Comparison of ENCODE assay signal across 9 mouse cellular contexts in genomic region chr6:128436356-128437005, GRCm38 (mm10). TPM values are rescaled to one million over a fixed set of nuclear protein-coding genes. Genes with fewer than 3 reads are reported as not detected.
DNase-seq lines count a peak whose midpoint lies in the region; ATAC-seq and TF ChIP-seq lines count a peak whose summit lies in the region.
"Had no signal": no experiment of that assay in that cellular context is flagged by ENCODE, and none has a peak within 500 bp of the region (broad histone marks: within the 10 kb centered on the region; RNA-seq: fewer than 3 reads in every experiment).

No protein-coding gene starts in this region.

- peaks cover 51% of the 10 kb centered on the region for H3K36me3 ChIP-seq in heart, embryonic 13.5 days
- H3K36me3 ChIP-seq in embryonic facial prominence, embryonic 13.5 days, result peaks cover 51% of the 10 kb centered on the region
- H3K36me3 ChIP-seq in hindbrain, postnatal 0 days (ENCODE audit: insufficient read depth, low read length), result peaks cover 43% of the 10 kb centered on the region
- H3K36me3 ChIP-seq in midbrain, embryonic 15.5 days (replicated peaks), result peaks cover 44% of the 10 kb centered on the region

- 0 out of 2 replicates have a peak overlapping the region, but pooled peaks have one; percentile 81 for H3K27ac ChIP-seq in heart, embryonic 13.5 days (replicated peaks)
- H3K27ac ChIP-seq in embryonic facial prominence, embryonic 13.5 days, result no peak overlapping the region
- no peak overlapping the region for H3K27ac ChIP-seq in hindbrain, postnatal 0 days
- H3K27ac ChIP-seq in midbrain, embryonic 15.5 days, result peak overlapping the region; percentile 95; the same call in 1 of the 2 replicates

- H3K9me3 ChIP-seq in heart, embryonic 13.5 days, result no peaks in the 10 kb centered on the region
- H3K9me3 ChIP-seq in embryonic facial prominence, embryonic 13.5 days, result no peaks in the 10 kb centered on the region
- H3K9me3 ChIP-seq in hindbrain, postnatal 0 days (ENCODE audit: low read length), result no peaks in the 10 kb centered on the region
- no peaks in the 10 kb centered on the region for H3K9me3 ChIP-seq in midbrain, embryonic 15.5 days

- H3K4me3 ChIP-seq in heart, embryonic 13.5 days, result peak overlapping the region; percentile 87
- H3K4me3 ChIP-seq in embryonic facial prominence, embryonic 13.5 days, result peak overlapping the region; percentile 96
- H3K4me3 ChIP-seq in hindbrain, postnatal 0 days (ENCODE audit: low read length), result peak overlapping the region; percentile 97
- peak overlapping the region; percentile 100 for H3K4me3 ChIP-seq in midbrain, embryonic 15.5 days

- H3K27me3 ChIP-seq in heart, embryonic 13.5 days (replicated peaks), result no peaks in the 10 kb centered on the region
- H3K27me3 ChIP-seq in embryonic facial prominence, embryonic 13.5 days, result no peaks in the 10 kb centered on the region
- H3K27me3 ChIP-seq in hindbrain, postnatal 0 days (ENCODE audit: insufficient read depth, low read length), result no peaks in the 10 kb centered on the region
- H3K27me3 ChIP-seq in midbrain, embryonic 15.5 days (replicated peaks), result no peaks in the 10 kb centered on the region

- peaks cover 43% of the 10 kb centered on the region for H3K4me1 ChIP-seq in heart, embryonic 13.5 days
- H3K4me1 ChIP-seq in embryonic facial prominence, embryonic 13.5 days, result peaks cover 19% of the 10 kb centered on the region
- no peaks in the 10 kb centered on the region; the same call in none of the 2 replicates for H3K4me1 ChIP-seq in hindbrain, postnatal 0 days (ENCODE audit: insufficient read depth, low read length)
- peaks cover 16% of the 10 kb centered on the region for H3K4me1 ChIP-seq in midbrain, embryonic 15.5 days

- no peak for DNase-seq in heart, postnatal 25 days (ENCODE audit: low spot score)
- DNase-seq in hindbrain, postnatal 0 days (ENCODE audit: low spot score), result no peak
- DNase-seq in frontal cortex, postnatal 25 days (ENCODE audit: low spot score in 2 of 2), result no peak
- no peak for DNase-seq in retina, postnatal 1 day
- DNase-seq: thymus, postnatal 25 days had no signal

- peak overlapping the region; percentile 96 for H3K9ac ChIP-seq in heart, embryonic 13.5 days
- H3K9ac ChIP-seq in embryonic facial prominence, embryonic 13.5 days, result peak overlapping the region; percentile 96
- H3K9ac ChIP-seq in hindbrain, postnatal 0 days (replicated peaks; ENCODE audit: low read length), result peak overlapping the region; percentile 93; the same call in 1 of the 2 replicates
- H3K9ac ChIP-seq in midbrain, embryonic 15.5 days, result peak overlapping the region; percentile 91

- no peak for ATAC-seq in heart, embryonic 13.5 days (ENCODE audit: extremely low read depth, insufficient number of reproducible peaks, low FRiP score, low TSS enrichment)
- no peak for ATAC-seq in embryonic facial prominence, embryonic 13.5 days (ENCODE audit: insufficient number of reproducible peaks, insufficient read depth, low FRiP score, low TSS enrichment, low read depth)
- ATAC-seq in hindbrain, postnatal 0 days, result no peak
- ATAC-seq in midbrain, embryonic 15.5 days (replicated peaks), result no peak
- ATAC-seq in cerebellum, adult (ENCODE audit: insufficient number of reproducible peaks, low FRiP score, low TSS enrichment), result no peak

- TF ChIP-seq CTCF in hindbrain, postnatal 0 days (IDR thresholded peaks at IDR 0.05; ENCODE audit: low read depth), result no peak

- intact Hi-C loops in heart, postnatal 25 days (cut with DNase I), result no loop called here

- peak overlapping the region; percentile 77 for H3K4me2 ChIP-seq in heart, embryonic 13.5 days
- H3K4me2 ChIP-seq in embryonic facial prominence, embryonic 13.5 days, result peak overlapping the region; percentile 67
- H3K4me2 ChIP-seq in hindbrain, postnatal 0 days (ENCODE audit: low read depth, low read length), result peak overlapping the region; percentile 80
- H3K4me2 ChIP-seq in midbrain, embryonic 15.5 days, result peak overlapping the region; percentile 66

- 86% methylated on average over 8 of the region's 8 CpGs for WGBS in heart, embryonic 13.5 days
- 85% methylated on average over 8 of the region's 8 CpGs for WGBS in embryonic facial prominence, embryonic 13.5 days
- 88% methylated on average over 8 of the region's 8 CpGs for WGBS in hindbrain, postnatal 0 days
- WGBS in midbrain, embryonic 15.5 days, result 91% methylated on average over 8 of the region's 8 CpGs

RNA-seq across cellular contexts. Expression of gene Fkbp4, which starts 2.0 kb away (rescaled TPM):
- 257 and 288 TPM in 2 replicates for polyA plus RNA-seq in heart, embryonic 13.5 days (2015; fragmentation: Nextera tagmentation; extraction: Ambion mirVana)
- 100 to 1,000 TPM; 368 to 372 TPM for total RNA-seq in heart, postnatal 25 days (2021)
- 411 and 438 TPM in 2 replicates for polyA plus RNA-seq in embryonic facial prominence, embryonic 13.5 days (2015; fragmentation: Nextera tagmentation; extraction: Ambion mirVana)
- 161 and 164 TPM in 2 replicates for total RNA-seq in hindbrain, postnatal 0 days (2014; rRNA removed)
- polyA plus RNA-seq in hindbrain, postnatal 0 days (2015; fragmentation: Nextera tagmentation; extraction: Ambion mirVana), result 238 and 246 TPM in 2 replicates
- polyA plus RNA-seq in midbrain, embryonic 15.5 days (2015; fragmentation: Nextera tagmentation; extraction: Ambion mirVana), result 375 and 389 TPM in 2 replicates

RNA-seq across cellular contexts. Expression of gene Itfg2, which starts 11.8 kb away (rescaled TPM):
- 28.6 and 30.6 TPM in 2 replicates for polyA plus RNA-seq in heart, embryonic 13.5 days (2015; fragmentation: Nextera tagmentation; extraction: Ambion mirVana)
- 10 to 100 TPM; 17.1 to 18.8 TPM for total RNA-seq in heart, postnatal 25 days (2021)
- 41.7 and 42.7 TPM in 2 replicates for polyA plus RNA-seq in embryonic facial prominence, embryonic 13.5 days (2015; fragmentation: Nextera tagmentation; extraction: Ambion mirVana)
- total RNA-seq in hindbrain, postnatal 0 days (2014; rRNA removed), result 33.7 and 80.8 TPM in 2 replicates
- 34.0 and 34.1 TPM in 2 replicates for polyA plus RNA-seq in hindbrain, postnatal 0 days (2015; fragmentation: Nextera tagmentation; extraction: Ambion mirVana)
- 50.7 and 51.4 TPM in 2 replicates for polyA plus RNA-seq in midbrain, embryonic 15.5 days (2015; fragmentation: Nextera tagmentation; extraction: Ambion mirVana)

RNA-seq across cellular contexts. Expression of gene Nrip2, which starts 37.4 kb away (rescaled TPM):
- polyA plus RNA-seq in heart, embryonic 13.5 days (2015; fragmentation: Nextera tagmentation; extraction: Ambion mirVana), result 2.2 and 2.3 TPM in 2 replicates
- 1 to 10 TPM; 1.1 to 2.4 TPM for total RNA-seq in heart, postnatal 25 days (2021)
- polyA plus RNA-seq in embryonic facial prominence, embryonic 13.5 days (2015; fragmentation: Nextera tagmentation; extraction: Ambion mirVana), result 5.1 and 5.7 TPM in 2 replicates
- 8.4 and 13.5 TPM in 2 replicates for total RNA-seq in hindbrain, postnatal 0 days (2014; rRNA removed)
- 9.8 and 10.8 TPM in 2 replicates for polyA plus RNA-seq in hindbrain, postnatal 0 days (2015; fragmentation: Nextera tagmentation; extraction: Ambion mirVana)
- polyA plus RNA-seq in midbrain, embryonic 15.5 days (2015; fragmentation: Nextera tagmentation; extraction: Ambion mirVana), result 11.2 and 12.9 TPM in 2 replicates

Comparison
In these comparisons a context has a peak if more than half of its experiments do, and no peak if none do; other contexts are left out.
1. H3K27ac ChIP-seq: peak in heart, embryonic 13.5 days (single experiment) and midbrain, embryonic 15.5 days (single experiment); none in embryonic facial prominence, embryonic 13.5 days (single experiment) and hindbrain, postnatal 0 days (single experiment).
2. Peak in every context shown above with its lines, with median percentiles within 50 percentile points of each other: H3K4me2 ChIP-seq, H3K4me3 ChIP-seq and H3K9ac ChIP-seq.